Mouse (Mus musculus) intestine, embryonic 15.5 days (tissue): Measurements from ENCODE around the gene Ubr1. TPM values are rescaled to one million over a fixed set of nuclear protein-coding genes. Genes with fewer than 3 reads are reported as not detected.

ENCODE experiments used
- ATAC-seq: fragments of 200-750 bp; cut with Nextera tagmentation; 2 replicates; pipeline ENCODE4 v1.8.0; 2017; ENCODE audit warnings: moderate TSS enrichment, moderate library complexity
- H3K27ac ChIP-seq: fragments of 300-500 bp; sonication (generic); 2 replicates; pipeline ENCODE4 v1.5.1; 2015; ENCODE audit warnings: mild to moderate bottlenecking, inconsistent platforms
- H3K27me3 ChIP-seq: fragments of 300-500 bp; sonication (generic); replicated peaks from 2 replicates; pipeline ENCODE4 v1.6.1; 2015; ENCODE audit warnings: inconsistent platforms
- H3K36me3 ChIP-seq: fragments of 300-500 bp; sonication (generic); 2 replicates; pipeline ENCODE4 v1.6.1; 2015; ENCODE audit warnings: inconsistent platforms
- H3K4me1 ChIP-seq: fragments of 300-500 bp; sonication (generic); replicated peaks from 2 replicates; pipeline ENCODE4 v1.6.1; 2015; ENCODE audit warnings: inconsistent platforms
- H3K4me2 ChIP-seq: fragments of 300-500 bp; sonication (generic); replicated peaks from 2 replicates; pipeline ENCODE4 v1.6.1; 2015; ENCODE audit warnings: mild to moderate bottlenecking, inconsistent platforms
- H3K4me3 ChIP-seq: fragments of 300-500 bp; sonication (generic); replicated peaks from 2 replicates; pipeline ENCODE4 v1.5.1; 2015; ENCODE audit warnings: inconsistent platforms
- H3K9ac ChIP-seq: fragments of 300-500 bp; sonication (generic); 2 replicates; pipeline ENCODE4 v1.6.1; 2015; ENCODE audit warnings: inconsistent platforms
- H3K9me3 ChIP-seq: fragments of 300-500 bp; sonication (generic); 2 replicates; pipeline ENCODE4 v1.6.1; 2016; ENCODE audit warnings: inconsistent platforms
- WGBS: fragments of 180-500 bp; shearing (Covaris S2); methylation state at CpG from one replicate; pipeline ENCODE4 v1.1.7; 2015; 5-methylcytosine and 5-hydroxymethylcytosine counted together
- polyA plus RNA-seq: library from polyadenylated mRNA; unstranded; fragments of >200 nt; fragmentation: Nextera tagmentation; extraction: Ambion mirVana; gene quantifications from 2 replicates; pipeline ENCODE4 v1.2.1, GENCODE M21; 2015

Gene Ubr1
- polyA plus RNA-seq, 1 experiment from 2014 or later, result 16.8 TPM

GRCm38 (mm10) chr2:120845280-120845679, 125.2 kb downstream of the Ubr1 start:
- no peaks in the 10 kb centered on the region for H3K9me3 ChIP-seq
- no peak overlapping the region for H3K4me3 ChIP-seq
- no peak overlapping the region for H3K4me2 ChIP-seq
- 94% methylated on average over 1 of the region's 1 CpGs for WGBS
- no peak overlapping the region for H3K27ac ChIP-seq
- no peak for ATAC-seq
- H3K4me1 ChIP-seq, result no peaks in the 10 kb centered on the region
- no peak overlapping the region for H3K9ac ChIP-seq
- no peaks in the 10 kb centered on the region for H3K36me3 ChIP-seq
- no peaks in the 10 kb centered on the region for H3K27me3 ChIP-seq

GRCm38 (mm10) chr2:120843990-120844389, 126.5 kb downstream of the Ubr1 start:
- no peaks in the 10 kb centered on the region for H3K27me3 ChIP-seq
- no peak overlapping the region for H3K27ac ChIP-seq
- H3K9ac ChIP-seq, result no peak overlapping the region
- ATAC-seq, result no peak
- H3K36me3 ChIP-seq, result no peaks in the 10 kb centered on the region
- no peaks in the 10 kb centered on the region for H3K4me1 ChIP-seq
- no peak overlapping the region for H3K4me2 ChIP-seq
- H3K4me3 ChIP-seq, result no peak overlapping the region
- no peaks in the 10 kb centered on the region for H3K9me3 ChIP-seq
- 71% methylated on average over 4 of the region's 4 CpGs for WGBS

DNA sequence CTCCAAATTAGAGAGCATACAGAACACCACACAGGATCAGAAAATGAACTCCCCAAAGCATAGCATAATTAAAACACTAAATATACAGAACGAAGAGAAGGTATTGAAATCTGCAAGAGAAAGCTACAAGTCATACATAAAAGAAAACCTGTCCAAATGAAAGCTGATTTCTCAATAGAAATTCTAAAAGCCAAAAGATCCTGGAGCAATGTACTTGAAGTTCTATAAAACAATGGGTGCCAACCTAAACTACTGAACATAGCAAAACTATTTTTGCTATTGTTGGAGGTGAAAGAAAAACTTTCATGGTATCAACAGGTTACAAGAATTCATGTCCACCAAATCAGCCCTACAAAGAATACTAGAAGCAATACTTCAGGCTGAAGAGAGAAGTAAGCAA, 129.3 kb downstream of the Ubr1 start:
- H3K9ac ChIP-seq, result no peak overlapping the region
- H3K27me3 ChIP-seq, result no peaks in the 10 kb centered on the region
- no peak overlapping the region for H3K4me3 ChIP-seq
- no peaks in the 10 kb centered on the region for H3K36me3 ChIP-seq
- H3K4me1 ChIP-seq, result no peaks in the 10 kb centered on the region
- no peak overlapping the region for H3K27ac ChIP-seq
- H3K4me2 ChIP-seq, result no peak overlapping the region
- H3K9me3 ChIP-seq, result no peaks in the 10 kb centered on the region
- no peak for ATAC-seq
- WGBS, result 84% methylated on average over 1 of the region's 1 CpGs

DNA sequence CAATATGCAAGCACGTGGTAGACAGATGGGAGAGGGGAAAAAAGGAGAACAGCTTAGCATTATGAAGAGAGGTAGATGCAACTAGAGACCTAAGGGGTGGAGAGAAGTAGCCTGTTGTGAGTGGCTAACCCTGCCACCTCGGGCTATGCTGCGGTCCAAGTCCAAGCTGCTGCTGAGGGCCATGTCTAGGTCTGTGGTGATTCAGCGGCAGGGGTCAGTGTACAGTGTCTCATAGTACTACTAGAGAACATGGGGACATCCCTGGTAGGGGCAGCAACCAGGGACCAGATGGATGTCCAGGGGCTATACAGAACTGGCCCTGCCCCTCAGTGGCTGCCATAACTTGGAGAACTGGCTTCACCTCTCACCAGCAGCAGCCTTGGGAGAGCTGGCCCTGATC, 135.3 kb downstream of the Ubr1 start:
- H3K27me3 ChIP-seq, result no peaks in the 10 kb centered on the region
- no peaks in the 10 kb centered on the region for H3K9me3 ChIP-seq
- ATAC-seq, result no peak
- 95% methylated on average over 4 of the region's 4 CpGs for WGBS
- H3K27ac ChIP-seq, result no peak overlapping the region
- no peak overlapping the region for H3K4me3 ChIP-seq
- no peaks in the 10 kb centered on the region for H3K4me1 ChIP-seq
- H3K36me3 ChIP-seq, result no peaks in the 10 kb centered on the region
- no peak overlapping the region for H3K9ac ChIP-seq
- no peak overlapping the region for H3K4me2 ChIP-seq

GRCm38 (mm10) chr2:120826936-120827638, 143.4 kb downstream of the Ubr1 start:
- Histone ChIP-seq H3K9me3 (no peaks in the 10 kb centered on the region), H3K4me2 (no peak overlapping the region), H3K27ac (no peak overlapping the region), H3K4me1 (no peaks in the 10 kb centered on the region), H3K36me3 (no peaks in the 10 kb centered on the region), H3K4me3 (no peak overlapping the region), H3K9ac (no peak overlapping the region), H3K27me3 (no peaks in the 10 kb centered on the region)
- WGBS, result 42% methylated on average over 1 of the region's 1 CpGs
- no peak for ATAC-seq

Other genes starting within 250 kb of the Ubr1 start
- gene Cdan1, start 120.6 kb downstream of the Ubr1 start, polyA plus RNA-seq, result 5.3 and 5.6 TPM in 2 replicates
- gene Ttbk2, start 120.1 kb downstream of the Ubr1 start, polyA plus RNA-seq, result 2.2 and 2.6 TPM in 2 replicates
- gene Tmem62, start 6.3 kb upstream of the Ubr1 start, polyA plus RNA-seq, result 5.1 and 5.5 TPM in 2 replicates
- gene Ccndbp1, start 37.7 kb upstream of the Ubr1 start, polyA plus RNA-seq, result 32.6 and 32.8 TPM in 2 replicates
- gene Epb42, start 66.4 kb upstream of the Ubr1 start, polyA plus RNA-seq, result 2.5 and 2.6 TPM in 2 replicates
- 0.08 TPM in 1 of 2 replicates, not detected in the other for gene Tgm5, start 115.1 kb upstream of the Ubr1 start, polyA plus RNA-seq
- 0.20 and 0.23 TPM in 2 replicates for gene Tgm7, start 139.1 kb upstream of the Ubr1 start, polyA plus RNA-seq
- 17.7 and 18.2 TPM in 2 replicates for gene Adal, start 169.7 kb upstream of the Ubr1 start, polyA plus RNA-seq
- 19.4 and 20.0 TPM in 2 replicates for gene Lcmt2, start 169.9 kb upstream of the Ubr1 start, polyA plus RNA-seq
- 38.2 and 44.2 TPM in 2 replicates for gene Tubgcp4, start 199.9 kb upstream of the Ubr1 start, polyA plus RNA-seq
- 8.6 and 8.9 TPM in 2 replicates for gene Zscan29, start 200.4 kb upstream of the Ubr1 start, polyA plus RNA-seq